Mouse (Mus musculus) C2C12 (cell line): ENCODE measurements around the gene Dynlt1a.
"Not testable (repeated sequence)": the region's sequence is repeated elsewhere in the genome, so short reads cannot be mapped to it uniquely, and the experiment has no call there.

ENCODE experiments used
- CTCF ChIP-seq: IDR thresholded peaks from one replicate; pipeline ENCODE4 v1.5.1; 2011; ENCODE audit not compliant: control insufficient read depth, insufficient read depth, insufficient read length
- MAX ChIP-seq: IDR thresholded peaks from one replicate; pipeline ENCODE4 v1.6.1; 2011; ENCODE audit warnings: mild to moderate bottlenecking, control low read depth
- MYOD1 ChIP-seq: IDR thresholded peaks from one replicate; pipeline ENCODE4 v1.6.1; 2011; ENCODE audit warnings: low read depth; ENCODE audit not compliant: control insufficient read depth, insufficient read length
- MYOG ChIP-seq: IDR thresholded peaks from one replicate; pipeline ENCODE4 v1.6.1; 2011; ENCODE audit not compliant: control insufficient read depth, insufficient read length; ENCODE audit errors: extremely low read depth

- not testable (repeated sequence) for TF ChIP-seq MYOD1, CTCF, MYOG, MAX
Observed at GRCm38 (mm10) chr17:6325021-6325420, 7.7 kb upstream of the Dynlt1a start.
